Mouse (Mus musculus): ENCODE measurements around the gene Gck.

GRCm38 (mm10) chr11:5994212-5994611 is 44.3 kb upstream of the Gck start:
- TF ChIP-seq POLR2A (IDR thresholded peaks at IDR 0.05; ENCODE audit: low read depth, low read length) (no peak), CTCF (IDR thresholded peaks at IDR 0.05; ENCODE audit: extremely low read depth, insufficient read length, insufficient replicate concordance, low read depth, low read length) (no peak)

All from small intestine, adult 2 months (tissue).